Mouse (Mus musculus): ENCODE measurements around the gene Hoxa1.

DNA sequence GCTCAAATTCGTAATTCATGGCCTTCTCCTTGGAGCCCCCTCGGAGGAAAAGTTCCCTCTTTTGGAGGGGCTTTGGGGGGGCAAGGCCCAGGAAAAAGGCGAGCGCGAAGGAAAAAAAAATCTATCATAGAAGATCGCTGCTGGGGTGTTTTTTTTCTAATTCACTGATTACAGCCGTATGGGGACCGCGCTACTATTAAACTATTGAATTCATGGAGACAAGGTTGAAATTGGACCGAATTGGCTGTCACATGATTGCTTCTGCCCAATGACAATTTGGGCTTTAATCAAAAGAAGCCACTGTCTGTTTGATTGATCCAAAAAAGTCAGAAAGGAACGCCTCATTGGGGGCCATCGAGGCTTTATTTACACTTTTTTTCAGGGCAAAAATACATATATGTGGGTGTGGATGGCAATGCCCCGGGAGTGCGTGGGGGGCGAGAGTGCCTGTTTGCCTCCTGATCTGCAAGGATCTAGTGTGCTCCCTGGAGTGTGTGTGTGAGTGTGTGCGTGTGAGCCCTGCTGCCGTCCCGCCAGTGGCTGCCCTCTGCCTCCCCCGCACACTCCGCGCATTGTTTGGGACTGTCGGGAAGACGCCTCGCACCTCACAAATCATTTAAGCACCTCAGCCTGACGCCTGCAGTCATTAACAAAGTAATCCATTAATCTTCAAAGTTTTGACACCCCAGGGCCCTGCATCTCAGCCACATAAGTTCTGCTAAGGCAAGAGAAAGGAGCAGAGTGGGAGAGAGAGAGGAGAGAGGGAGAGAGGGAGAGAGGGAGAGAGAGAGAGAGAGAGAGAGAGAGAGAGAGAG, 6.7 kb upstream of the Hoxa1 start, which contains the start of gene Hoxa2:
- TF ChIP-seq CTCF (conservative IDR thresholded peaks at IDR 0.05; ENCODE audit: low read length) (no peak), NANOG (IDR thresholded peaks at IDR 0.05; ENCODE audit: borderline replicate concordance, low read length) (no peak)
